Mouse (Mus musculus): ENCODE results near the gene Wfdc9.

The Wfdc9 gene

GRCm38 (mm10) chr2:164621775-164622174 lies 34.6 kb downstream of the Wfdc9 start:
- no peak for DNase-seq (ENCODE audit: inconsistent age in 2 of 2, low spot score in 1 of 2)

DNA sequence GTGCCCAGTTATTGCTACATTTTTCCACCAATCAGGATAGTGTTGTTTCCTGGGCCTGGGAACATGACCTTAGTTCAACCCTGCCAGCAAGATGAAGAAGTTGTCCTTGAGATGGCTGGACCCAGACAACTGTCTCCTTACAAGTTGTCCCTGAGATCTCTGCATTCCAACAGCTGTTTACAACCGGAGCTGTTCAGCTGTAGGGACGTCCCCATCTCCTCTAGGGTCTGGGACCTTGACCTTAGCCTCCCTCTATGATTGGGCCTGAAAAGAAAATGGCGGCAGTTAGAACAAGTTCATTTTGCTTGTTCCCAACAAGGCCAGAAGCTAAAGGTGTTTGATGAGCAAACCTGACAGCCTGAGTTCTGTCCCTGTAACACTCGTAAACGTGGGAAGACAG lies 37.3 kb downstream of the Wfdc9 start:
- DNase-seq (ENCODE audit: inconsistent age in 2 of 2, low spot score in 1 of 2): peak; percentile 12 to 37

DNA sequence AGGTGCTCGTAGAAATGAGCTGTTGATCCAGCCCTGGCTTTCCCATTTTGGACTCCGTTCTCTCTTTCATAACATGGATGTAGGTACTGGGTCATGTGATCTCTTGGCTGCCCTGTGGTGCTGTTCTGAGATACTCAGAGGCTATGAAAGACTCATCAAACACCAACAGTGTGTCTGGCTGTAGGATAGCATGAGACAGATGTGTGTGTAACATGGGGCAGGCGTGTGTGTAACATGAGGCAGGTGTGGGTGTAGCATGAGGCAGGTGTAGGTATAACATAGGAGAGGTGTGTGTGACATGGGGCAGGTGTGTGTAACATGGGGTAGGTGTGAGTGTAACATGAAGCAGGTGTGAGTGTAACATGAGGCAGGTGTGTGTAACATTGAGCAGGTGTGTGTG lies 41.0 kb downstream of the Wfdc9 start:
- no peak for DNase-seq (ENCODE audit: inconsistent age in 2 of 2, low spot score in 1 of 2)

DNA sequence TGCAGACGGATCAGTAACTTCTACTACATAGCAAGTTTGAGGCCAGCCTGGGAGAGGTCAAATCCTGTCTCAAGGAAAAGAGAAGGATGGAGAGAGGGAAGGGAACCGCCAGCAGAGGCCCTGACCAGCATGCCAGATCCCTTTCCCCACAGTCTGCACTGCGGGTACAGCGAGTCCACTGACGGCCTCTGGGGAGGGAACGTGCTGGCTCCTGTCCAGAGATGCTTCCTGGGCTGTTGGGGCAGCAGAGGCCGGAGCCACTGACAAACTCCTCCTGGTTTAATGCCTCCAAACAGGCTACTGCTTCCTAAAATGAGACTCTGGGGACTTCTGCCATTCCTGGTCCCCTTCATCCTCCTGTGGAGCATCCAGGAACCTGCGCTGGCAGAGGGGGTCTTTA lies 42.9 kb downstream of the Wfdc9 start, which contains the start of the genes Wfdc6b and Wfdc8:
Gene Wfdc6b, plus strand, starts transcription at position 52 of the 400 bp plus-strand sequence.
Gene Wfdc8, minus strand, starts transcription at position 156 of the 400 bp plus-strand sequence.
- peak; percentile 51 to 67 for DNase-seq (ENCODE audit: inconsistent age in 2 of 2, low spot score in 1 of 2)

- DNase-seq (ENCODE audit: inconsistent age in 2 of 2, low spot score in 1 of 2): peak; percentile 68 to 72
Measured at GRCm38 (mm10) chr2:164608781-164609180, 47.6 kb downstream of the Wfdc9 start.

- no peak for DNase-seq (ENCODE audit: inconsistent age in 2 of 2, low spot score in 1 of 2)
Measured at GRCm38 (mm10) chr2:164604411-164604810, 52.0 kb downstream of the Wfdc9 start.

- no peak for DNase-seq (ENCODE audit: inconsistent age in 2 of 2, low spot score in 1 of 2)
Measured at GRCm38 (mm10) chr2:164603482-164603881, 52.9 kb downstream of the Wfdc9 start.

GRCm38 (mm10) chr2:164600179-164600578 lies 56.2 kb downstream of the Wfdc9 start:
- no peak for DNase-seq (ENCODE audit: inconsistent age in 2 of 2, low spot score in 1 of 2)
